Mouse (Mus musculus) liver, embryonic 14.5 days (tissue): Measurements from ENCODE around the gene Lsm2.
"Not testable (repeated sequence)": the region's sequence is repeated elsewhere in the genome, so short reads cannot be mapped to it uniquely, and the experiment has no call there.

Source experiments
- CTCF ChIP-seq: IDR thresholded peaks from 2 replicates; pipeline ENCODE4 v1.5.1; 2016; ENCODE audit warnings: antibody characterized with exemption, low read depth, control low read depth
- EP300 ChIP-seq: IDR thresholded peaks from 2 replicates; pipeline ENCODE4 v1.6.1; 2016; ENCODE audit warnings: antibody characterized with exemption, low read depth

GRCm38 (mm10) chr17:34999871-35000716 lies 18.4 kb downstream of the Lsm2 start:
- not testable (repeated sequence) for TF ChIP-seq CTCF, EP300
